Mouse (Mus musculus): ENCODE results near the gene Gad1. TPM values are rescaled to one million over a fixed set of nuclear protein-coding genes. Genes with fewer than 3 reads are reported as not detected.

The Gad1 gene
- total and polyA plus RNA-seq, 2 experiments from 2014 or later = 122 to 135 TPM

- H3K27me3 ChIP-seq (ENCODE audit: insufficient read depth, low read length) = no peaks in the 10 kb centered on the region
- TF ChIP-seq CTCF (IDR thresholded peaks at IDR 0.05; ENCODE audit: low read depth) = peak; percentile 28; the same call in 1 of the 2 replicates
- no peak overlapping the region for H3K4me3 ChIP-seq (ENCODE audit: low read depth, low read length)
- ATAC-seq (no peak), DNase-seq (no peak)
- H3K9me3 ChIP-seq (ENCODE audit: low read length) = no peaks in the 10 kb centered on the region
- no peak overlapping the region for H3K27ac ChIP-seq (ENCODE audit: low read depth, low read length)
- no peak overlapping the region for H3K4me2 ChIP-seq (ENCODE audit: low read depth)
- no peak overlapping the region for H3K9ac ChIP-seq
- no peaks in the 10 kb centered on the region; the same call in 1 of the 2 replicates for H3K4me1 ChIP-seq (ENCODE audit: insufficient read depth)
- H3K36me3 ChIP-seq (ENCODE audit: insufficient read depth) = no peaks in the 10 kb centered on the region
Observed at GRCm38 (mm10) chr2:70640968-70641367, 88.1 kb downstream of the Gad1 start.

GRCm38 (mm10) chr2:70642971-70643565 is 90.2 kb downstream of the Gad1 start:
- Histone ChIP-seq H3K9me3 (ENCODE audit: low read length) (no peaks in the 10 kb centered on the region), H3K36me3 (ENCODE audit: insufficient read depth) (no peaks in the 10 kb centered on the region), H3K4me2 (ENCODE audit: low read depth) (no peak overlapping the region), H3K27ac (ENCODE audit: low read depth, low read length) (no peak overlapping the region), H3K4me3 (ENCODE audit: low read depth, low read length) (no peak overlapping the region), H3K4me1 (ENCODE audit: insufficient read depth) (no peaks in the 10 kb centered on the region; the same call in 1 of the 2 replicates), H3K9ac (no peak overlapping the region), H3K27me3 (ENCODE audit: insufficient read depth, low read length) (no peaks in the 10 kb centered on the region)
- TF ChIP-seq CTCF (IDR thresholded peaks at IDR 0.05; ENCODE audit: low read depth) = no peak
- ATAC-seq (no peak), DNase-seq (no peak)
- 30% methylated on average over 16 of the region's 16 CpGs for WGBS

GRCm38 (mm10) chr2:70645266-70645780 is 92.5 kb downstream of the Gad1 start:
- Histone ChIP-seq H3K9ac (no peak overlapping the region), H3K27me3 (ENCODE audit: insufficient read depth, low read length) (no peaks in the 10 kb centered on the region), H3K4me1 (ENCODE audit: insufficient read depth) (no peaks in the 10 kb centered on the region; the same call in 1 of the 2 replicates), H3K4me2 (ENCODE audit: low read depth) (no peak overlapping the region), H3K36me3 (ENCODE audit: insufficient read depth) (no peaks in the 10 kb centered on the region), H3K9me3 (ENCODE audit: low read length) (no peaks in the 10 kb centered on the region), H3K27ac (ENCODE audit: low read depth, low read length) (no peak overlapping the region), H3K4me3 (ENCODE audit: low read depth, low read length) (no peak overlapping the region)
- 48% methylated on average over 6 of the region's 6 CpGs for WGBS
- DNase-seq (no peak), ATAC-seq (no peak)
- TF ChIP-seq CTCF (IDR thresholded peaks at IDR 0.05; ENCODE audit: low read depth) = no peak

GRCm38 (mm10) chr2:70647681-70648080 is 94.8 kb downstream of the Gad1 start:
- 60% methylated on average over 4 of the region's 4 CpGs for WGBS
- no peak for ATAC-seq
- no peak overlapping the region for H3K9ac ChIP-seq

GRCm38 (mm10) chr2:70648271-70648670 is 95.4 kb downstream of the Gad1 start:
- Histone ChIP-seq H3K4me3 (ENCODE audit: low read depth, low read length) (no peak overlapping the region), H3K27me3 (ENCODE audit: insufficient read depth, low read length) (no peaks in the 10 kb centered on the region), H3K4me1 (ENCODE audit: insufficient read depth) (no peaks in the 10 kb centered on the region), H3K27ac (ENCODE audit: low read depth, low read length) (no peak overlapping the region), H3K4me2 (ENCODE audit: low read depth) (no peak overlapping the region), H3K9ac (no peak overlapping the region), H3K9me3 (ENCODE audit: low read length) (no peaks in the 10 kb centered on the region), H3K36me3 (ENCODE audit: insufficient read depth) (no peaks in the 10 kb centered on the region)
- ATAC-seq (no peak), DNase-seq (no peak)
- 90% methylated on average over 5 of the region's 5 CpGs for WGBS
- TF ChIP-seq CTCF (IDR thresholded peaks at IDR 0.05; ENCODE audit: low read depth) = no peak

More at GRCm38 (mm10) chr2:70647681-70648080, 94.8 kb downstream of the Gad1 start:
- H3K27me3 ChIP-seq (ENCODE audit: insufficient read depth, low read length) = no peaks in the 10 kb centered on the region
- H3K4me3 ChIP-seq (ENCODE audit: low read depth, low read length) = no peak overlapping the region
- no peaks in the 10 kb centered on the region for H3K9me3 ChIP-seq (ENCODE audit: low read length)
- H3K4me2 ChIP-seq (ENCODE audit: low read depth) = no peak overlapping the region
- H3K27ac ChIP-seq (ENCODE audit: low read depth, low read length) = no peak overlapping the region
- no peak for TF ChIP-seq CTCF (IDR thresholded peaks at IDR 0.05; ENCODE audit: low read depth)
- no peaks in the 10 kb centered on the region for H3K36me3 ChIP-seq (ENCODE audit: insufficient read depth)
- no peaks in the 10 kb centered on the region; the same call in 1 of the 2 replicates for H3K4me1 ChIP-seq (ENCODE audit: insufficient read depth)
- no peak for DNase-seq

- ATAC-seq (no peak), DNase-seq (no peak)
- TF ChIP-seq CTCF (IDR thresholded peaks at IDR 0.05; ENCODE audit: low read depth) = no peak
- Histone ChIP-seq H3K9me3 (ENCODE audit: low read length) (no peaks in the 10 kb centered on the region), H3K4me1 (ENCODE audit: insufficient read depth) (no peaks in the 10 kb centered on the region), H3K4me2 (ENCODE audit: low read depth) (no peak overlapping the region), H3K4me3 (ENCODE audit: low read depth, low read length) (no peak overlapping the region), H3K27me3 (ENCODE audit: insufficient read depth, low read length) (no peaks in the 10 kb centered on the region), H3K36me3 (ENCODE audit: insufficient read depth) (no peaks in the 10 kb centered on the region), H3K27ac (ENCODE audit: low read depth, low read length) (no peak overlapping the region), H3K9ac (no peak overlapping the region)
- WGBS = 91% methylated on average over 4 of the region's 4 CpGs
Observed at GRCm38 (mm10) chr2:70649471-70649870, 96.6 kb downstream of the Gad1 start.

Other genes starting within 250 kb of the Gad1 start
- gene Sp5, start 78.1 kb upstream of the Gad1 start, total RNA-seq (2014; rRNA removed) = 2.5 and 3.0 TPM in 2 replicates
- gene Sp5, start 78.1 kb upstream of the Gad1 start, polyA plus RNA-seq (2015; fragmentation: Nextera tagmentation; extraction: Ambion mirVana) = 3.8 and 4.1 TPM in 2 replicates
- gene Erich2, start 44.3 kb upstream of the Gad1 start, total RNA-seq (2014; rRNA removed) = 0.81 and 1.4 TPM in 2 replicates
- gene Erich2, start 44.3 kb upstream of the Gad1 start, polyA plus RNA-seq (2015; fragmentation: Nextera tagmentation; extraction: Ambion mirVana) = 1.8 and 3.8 TPM in 2 replicates
- 71.2 and 82.2 TPM in 2 replicates for gene Gorasp2, start 108.5 kb downstream of the Gad1 start, total RNA-seq (2014; rRNA removed)
- gene Gorasp2, start 108.5 kb downstream of the Gad1 start, polyA plus RNA-seq (2015; fragmentation: Nextera tagmentation; extraction: Ambion mirVana) = 165 and 166 TPM in 2 replicates
- gene Gm26558, start 109.0 kb downstream of the Gad1 start, total RNA-seq (2014; rRNA removed) = 1.9 TPM in 1 of 2 replicates, not detected in the other
- 3.4 and 4.2 TPM in 2 replicates for gene Gm26558, start 109.0 kb downstream of the Gad1 start, polyA plus RNA-seq (2015; fragmentation: Nextera tagmentation; extraction: Ambion mirVana)

All from forebrain, postnatal 0 days (tissue).